ENCODE assay signal across 21 mouse cellular contexts in the genomic region with DNA sequence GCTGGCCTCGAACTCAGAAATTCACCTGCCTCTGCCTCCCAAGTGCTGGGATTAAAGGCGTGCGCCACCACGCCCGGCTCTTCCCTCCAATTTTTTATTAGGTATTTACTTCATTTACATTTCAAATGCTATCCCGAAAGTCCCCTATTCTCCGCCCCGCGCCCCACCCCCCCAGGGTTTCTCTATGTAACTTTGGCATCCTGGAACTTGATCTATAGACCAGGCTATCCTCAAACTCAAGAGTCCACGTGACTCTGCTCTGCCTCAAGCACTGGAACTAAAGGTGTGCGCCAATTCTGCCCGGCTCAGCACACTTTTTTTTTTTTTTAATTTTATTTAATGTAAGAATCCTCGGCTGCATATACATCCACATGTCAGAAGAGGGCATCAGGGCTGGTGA. TPM values are rescaled to one million over a fixed set of nuclear protein-coding genes. Genes with fewer than 3 reads are reported as not detected.
"Had no signal": no experiment of that assay in that cellular context is flagged by ENCODE, and none has a peak within 500 bp of the region (broad histone marks: within the 10 kb centered on the region; RNA-seq: fewer than 3 reads in every experiment).

No protein-coding gene starts in this region.

- ATAC-seq: midbrain, embryonic 16.5 days had no signal

- H3K4me1 ChIP-seq: midbrain, embryonic 12.5 days; neural tube, embryonic 12.5 days; stomach, embryonic 15.5 days had no signal

- H3K9ac ChIP-seq: lung, embryonic 14.5 days; midbrain, embryonic 12.5 days; neural tube, embryonic 12.5 days; stomach, embryonic 15.5 days had no signal

- H3K4me2 ChIP-seq: lung, embryonic 14.5 days; midbrain, embryonic 12.5 days; neural tube, embryonic 12.5 days; stomach, embryonic 15.5 days had no signal

- DNase-seq: lung, adult 18-20 months; lung, embryonic 14.5 days; lung, postnatal 10 days; lung, postnatal 4 days; midbrain, embryonic 14.5 days; right cerebral cortex, postnatal 14 days; thymus, adult 2 months; thymus, postnatal 25 days; thymus, postnatal 4 days had no signal

- H3K9me3 ChIP-seq: midbrain, embryonic 12.5 days; neural tube, embryonic 12.5 days; stomach, embryonic 15.5 days had no signal

- H3K4me3 ChIP-seq: midbrain, embryonic 12.5 days; myocyte; neural tube, embryonic 12.5 days; stomach, embryonic 15.5 days had no signal

- H3K27me3 ChIP-seq: midbrain, embryonic 12.5 days; neural tube, embryonic 12.5 days; stomach, embryonic 15.5 days had no signal

- H3K27ac ChIP-seq: midbrain, embryonic 12.5 days; neural tube, embryonic 12.5 days; stomach, embryonic 15.5 days; stomach, postnatal 0 days had no signal

RNA-seq across cellular contexts. Expression of gene Tac4, which starts 34.4 kb away (rescaled TPM):
- total RNA-seq: megakaryocyte-erythroid progenitor cell, adult 5-6 weeks; neutrophil, adult 5-6 weeks had no signal
- polyA plus RNA-seq: liver, embryonic 16.5 days; lung, embryonic 14.5 days; lung, embryonic 16.5 days; midbrain, embryonic 14.5 days; midbrain, embryonic 16.5 days; neural tube, embryonic 12.5 days; testis, adult 2 months; urinary bladder, adult 2 months had no signal
